Mouse (Mus musculus): Measurements from ENCODE around the gene Bpifb4. TPM values are rescaled to one million over a fixed set of nuclear protein-coding genes. Genes with fewer than 3 reads are reported as not detected.

Bpifb4 gene
- total RNA-seq (2014; rRNA removed) (not detected in 2 replicates), polyA plus RNA-seq (2015; fragmentation: Nextera tagmentation; extraction: Ambion mirVana) (0.16 TPM in 1 of 2 replicates, not detected in the other)

DNA sequence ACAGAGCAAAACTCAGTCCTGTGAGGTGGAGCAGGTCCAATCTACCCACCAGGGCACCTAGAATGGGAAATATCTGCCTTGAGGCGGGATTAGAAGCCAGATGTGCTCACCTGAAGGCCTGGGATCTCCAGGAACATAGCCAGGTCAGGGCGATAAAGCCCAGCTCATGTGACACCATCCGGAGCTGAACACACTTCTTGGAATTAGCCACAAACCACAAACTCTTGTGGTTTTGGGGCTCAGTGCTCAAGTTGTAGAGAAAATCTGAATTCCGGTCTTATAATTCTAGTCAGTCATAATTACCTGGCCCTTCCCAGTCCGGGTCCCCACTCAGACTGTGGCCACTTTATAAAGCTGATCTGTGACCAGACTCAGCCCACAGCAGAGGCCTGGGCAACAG lies at the start of gene Bpifb4:
Bpifb4 (plus strand) TSS at position 370 of the 400 bp plus-strand sequence.
- H3K4me2 ChIP-seq (ENCODE audit: low read depth, low read length), result no peak within 1 kb of the TSS
- no peak for TF ChIP-seq CTCF (IDR thresholded peaks at IDR 0.05; ENCODE audit: low read depth)
- H3K9ac ChIP-seq (replicated peaks; ENCODE audit: low read length), result no peak within 1 kb of the TSS
- H3K27me3 ChIP-seq (ENCODE audit: insufficient read depth, low read length), result no peaks in the 10 kb centered on the region
- no peak for ATAC-seq
- no peaks in the 10 kb centered on the region for H3K4me1 ChIP-seq (ENCODE audit: insufficient read depth, low read length)
- no peak for DNase-seq (ENCODE audit: low spot score)
- no peaks in the 10 kb centered on the region for H3K36me3 ChIP-seq (ENCODE audit: insufficient read depth, low read length)
- 85% methylated on average over 5 of the region's 5 CpGs for WGBS
- H3K9me3 ChIP-seq (ENCODE audit: low read length), result no peaks in the 10 kb centered on the region
- no peak within 1 kb of the TSS for H3K27ac ChIP-seq
- H3K4me3 ChIP-seq (ENCODE audit: low read length), result no peak within 1 kb of the TSS

DNA sequence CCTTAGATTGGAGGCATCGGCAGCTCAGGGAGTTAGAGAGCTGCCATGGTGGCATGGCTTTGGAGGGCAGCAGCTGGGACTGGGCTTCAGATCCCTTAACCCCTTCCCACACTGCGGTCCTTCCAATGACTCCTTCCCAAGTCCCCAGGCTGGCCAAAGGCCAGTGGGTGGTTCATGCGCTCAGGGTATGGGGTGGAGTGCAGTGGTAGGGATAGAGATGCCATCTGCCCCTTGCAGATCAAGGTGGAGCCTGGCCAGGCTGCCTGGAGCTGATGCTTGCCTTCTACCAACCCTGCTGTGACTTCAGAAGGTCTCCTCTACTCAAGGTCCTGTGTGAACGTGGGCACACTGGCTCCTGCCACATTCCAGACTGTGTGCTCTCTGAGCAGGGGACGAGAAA lies 38.9 kb upstream of the Bpifb4 start:
- no peak overlapping the region for H3K9ac ChIP-seq (replicated peaks; ENCODE audit: low read length)
- ATAC-seq (no peak), DNase-seq (ENCODE audit: low spot score) (no peak)
- H3K4me3 ChIP-seq (ENCODE audit: low read length), result no peak overlapping the region
- H3K27ac ChIP-seq, result no peak overlapping the region
- TF ChIP-seq CTCF (IDR thresholded peaks at IDR 0.05; ENCODE audit: low read depth), result no peak
- H3K4me2 ChIP-seq (ENCODE audit: low read depth, low read length), result no peak overlapping the region
- no peaks in the 10 kb centered on the region for H3K27me3 ChIP-seq (ENCODE audit: insufficient read depth, low read length)
- no peaks in the 10 kb centered on the region for H3K9me3 ChIP-seq (ENCODE audit: low read length)
- H3K4me1 ChIP-seq (ENCODE audit: insufficient read depth, low read length), result no peaks in the 10 kb centered on the region
- no peaks in the 10 kb centered on the region for H3K36me3 ChIP-seq (ENCODE audit: insufficient read depth, low read length)
- WGBS, result 75% methylated on average over 5 of the region's 5 CpGs

- no peak for DNase-seq (ENCODE audit: low spot score)
- no peaks in the 10 kb centered on the region for H3K36me3 ChIP-seq (ENCODE audit: insufficient read depth, low read length)
- H3K27me3 ChIP-seq (ENCODE audit: insufficient read depth, low read length), result no peaks in the 10 kb centered on the region
- ATAC-seq, result no peak
- H3K9ac ChIP-seq (replicated peaks; ENCODE audit: low read length), result no peak within 1 kb of the TSS
- no peak for TF ChIP-seq CTCF (IDR thresholded peaks at IDR 0.05; ENCODE audit: low read depth)
- no peak within 1 kb of the TSS for H3K4me3 ChIP-seq (ENCODE audit: low read length)
- 76% methylated on average over 4 of the region's 4 CpGs for WGBS
- no peaks in the 10 kb centered on the region for H3K9me3 ChIP-seq (ENCODE audit: low read length)
- no peak within 1 kb of the TSS for H3K4me2 ChIP-seq (ENCODE audit: low read depth, low read length)
- H3K4me1 ChIP-seq (ENCODE audit: insufficient read depth, low read length), result no peaks in the 10 kb centered on the region
- no peak within 1 kb of the TSS for H3K27ac ChIP-seq
These were observed 37.9 kb upstream of the Bpifb4 start, which contains the start of gene Bpifb6 for GRCm38 (mm10) chr2:153900088-153900487. Gene Bpifb6 (plus strand): TSS chr2:153900388.

DNA sequence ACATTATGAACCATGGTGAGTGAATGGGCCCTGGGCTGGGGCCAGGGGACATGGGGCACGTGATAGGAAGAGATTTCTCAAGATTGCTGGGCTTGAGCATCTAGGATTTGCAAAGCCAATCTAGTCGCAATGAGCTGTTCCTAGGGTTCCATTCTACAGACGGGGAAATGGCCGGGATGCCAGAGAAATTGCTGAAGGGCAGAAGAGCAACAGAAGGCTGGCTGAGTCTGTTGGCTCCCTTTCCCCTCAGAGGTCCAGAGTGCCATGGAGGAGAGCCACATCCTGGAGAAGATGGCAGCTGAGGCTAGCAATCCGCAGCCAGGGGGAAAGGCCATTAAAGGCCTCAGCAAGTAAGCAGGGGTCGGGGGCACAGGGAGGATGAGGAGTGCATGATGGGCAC lies 35.3 kb upstream of the Bpifb4 start:
- no peak overlapping the region for H3K9ac ChIP-seq (replicated peaks; ENCODE audit: low read length)
- no peaks in the 10 kb centered on the region for H3K27me3 ChIP-seq (ENCODE audit: insufficient read depth, low read length)
- no peaks in the 10 kb centered on the region for H3K9me3 ChIP-seq (ENCODE audit: low read length)
- DNase-seq (ENCODE audit: low spot score) (no peak), ATAC-seq (no peak)
- H3K4me2 ChIP-seq (ENCODE audit: low read depth, low read length), result no peak overlapping the region
- no peak overlapping the region for H3K27ac ChIP-seq
- no peak overlapping the region for H3K4me3 ChIP-seq (ENCODE audit: low read length)
- 68% methylated on average over 6 of the region's 6 CpGs for WGBS
- no peaks in the 10 kb centered on the region for H3K36me3 ChIP-seq (ENCODE audit: insufficient read depth, low read length)
- TF ChIP-seq CTCF (IDR thresholded peaks at IDR 0.05; ENCODE audit: low read depth), result no peak
- no peaks in the 10 kb centered on the region for H3K4me1 ChIP-seq (ENCODE audit: insufficient read depth, low read length)

- ATAC-seq (no peak), DNase-seq (ENCODE audit: low spot score) (no peak)
- H3K9me3 ChIP-seq (ENCODE audit: low read length), result no peaks in the 10 kb centered on the region
These were observed 31.4 kb upstream of the Bpifb4 start for GRCm38 (mm10) chr2:153906626-153907025.

DNA sequence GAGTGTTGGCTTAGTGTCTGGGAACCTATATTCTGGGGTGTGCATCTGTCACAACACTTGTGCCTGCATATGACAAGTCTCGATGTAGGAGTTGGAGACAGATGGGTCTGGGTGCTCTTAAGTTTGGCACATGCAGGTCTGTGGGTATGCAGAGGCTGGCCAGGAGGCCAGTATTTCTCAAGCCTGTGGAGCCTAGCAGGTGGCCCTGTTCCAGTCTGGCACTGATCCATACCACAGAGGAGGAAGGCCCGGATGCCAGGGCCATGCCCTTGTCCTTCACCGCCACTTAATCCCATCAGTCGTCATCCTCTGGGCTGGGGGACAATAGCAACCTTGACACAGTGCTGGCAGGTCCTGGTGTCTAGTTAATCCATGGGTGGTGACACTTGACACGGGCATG lies 23.9 kb upstream of the Bpifb4 start:
- no peak for TF ChIP-seq CTCF (IDR thresholded peaks at IDR 0.05; ENCODE audit: low read depth)
- H3K4me1 ChIP-seq (ENCODE audit: insufficient read depth, low read length), result no peaks in the 10 kb centered on the region
- no peak overlapping the region for H3K27ac ChIP-seq
- no peak for DNase-seq (ENCODE audit: low spot score)
- no peaks in the 10 kb centered on the region for H3K9me3 ChIP-seq (ENCODE audit: low read length)
- H3K36me3 ChIP-seq (ENCODE audit: insufficient read depth, low read length), result no peaks in the 10 kb centered on the region
- no peak overlapping the region for H3K9ac ChIP-seq (replicated peaks; ENCODE audit: low read length)
- no peak overlapping the region for H3K4me3 ChIP-seq (ENCODE audit: low read length)
- H3K4me2 ChIP-seq (ENCODE audit: low read depth, low read length), result no peak overlapping the region
- no peaks in the 10 kb centered on the region for H3K27me3 ChIP-seq (ENCODE audit: insufficient read depth, low read length)
- WGBS, result 39% methylated on average over 5 of the region's 5 CpGs
- peak; percentile 45; the same call in 1 of the 2 replicates for ATAC-seq

More at GRCm38 (mm10) chr2:153906626-153907025, 31.4 kb upstream of the Bpifb4 start:
- Histone ChIP-seq H3K4me3 (ENCODE audit: low read length) (no peak overlapping the region), H3K4me1 (ENCODE audit: insufficient read depth, low read length) (no peaks in the 10 kb centered on the region), H3K27me3 (ENCODE audit: insufficient read depth, low read length) (no peaks in the 10 kb centered on the region), H3K27ac (no peak overlapping the region), H3K4me2 (ENCODE audit: low read depth, low read length) (no peak overlapping the region), H3K9ac (replicated peaks; ENCODE audit: low read length) (no peak overlapping the region), H3K36me3 (ENCODE audit: insufficient read depth, low read length) (no peaks in the 10 kb centered on the region)
- no peak for TF ChIP-seq CTCF (IDR thresholded peaks at IDR 0.05; ENCODE audit: low read depth)
- 92% methylated on average over 4 of the region's 4 CpGs for WGBS

DNA sequence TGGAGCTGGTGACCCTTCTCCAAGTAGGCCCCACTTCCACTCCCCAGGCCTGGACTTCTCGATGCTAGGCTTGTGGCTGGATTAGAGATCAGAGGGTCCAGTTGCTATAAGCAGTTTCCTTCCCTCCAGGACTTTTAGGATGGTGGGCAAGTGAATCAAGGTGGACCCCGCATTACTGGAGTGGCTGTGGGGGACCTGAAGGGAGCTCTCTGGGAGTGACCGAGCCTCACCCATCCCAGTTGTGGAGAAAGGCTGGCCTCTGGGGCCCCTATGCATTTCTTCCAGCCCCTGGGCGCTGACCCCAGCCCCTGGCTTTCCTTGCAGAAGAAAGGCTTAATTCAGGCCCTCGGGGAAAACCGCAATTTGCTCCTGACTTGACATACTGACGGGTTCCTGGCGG lies 20.1 kb upstream of the Bpifb4 start, which contains the start of gene Bpifb3:
Bpifb3 (plus strand) TSS at position 301 of the 400 bp plus-strand sequence.
- Histone ChIP-seq H3K27me3 (ENCODE audit: insufficient read depth, low read length) (no peaks in the 10 kb centered on the region), H3K27ac (no peak within 1 kb of the TSS), H3K4me3 (ENCODE audit: low read length) (no peak within 1 kb of the TSS), H3K36me3 (ENCODE audit: insufficient read depth, low read length) (no peaks in the 10 kb centered on the region), H3K4me2 (ENCODE audit: low read depth, low read length) (no peak within 1 kb of the TSS), H3K9me3 (ENCODE audit: low read length) (no peaks in the 10 kb centered on the region), H3K4me1 (ENCODE audit: insufficient read depth, low read length) (no peaks in the 10 kb centered on the region), H3K9ac (replicated peaks; ENCODE audit: low read length) (no peak within 1 kb of the TSS)
- 57% methylated on average over 8 of the region's 8 CpGs for WGBS
- DNase-seq (ENCODE audit: low spot score), result no peak
- ATAC-seq, result no peak
- TF ChIP-seq CTCF (IDR thresholded peaks at IDR 0.05; ENCODE audit: low read depth), result no peak

Measured in hindbrain, postnatal 0 days (tissue).